Mouse (Mus musculus): ENCODE data around the gene Rbm44.

The Rbm44 gene

DNA sequence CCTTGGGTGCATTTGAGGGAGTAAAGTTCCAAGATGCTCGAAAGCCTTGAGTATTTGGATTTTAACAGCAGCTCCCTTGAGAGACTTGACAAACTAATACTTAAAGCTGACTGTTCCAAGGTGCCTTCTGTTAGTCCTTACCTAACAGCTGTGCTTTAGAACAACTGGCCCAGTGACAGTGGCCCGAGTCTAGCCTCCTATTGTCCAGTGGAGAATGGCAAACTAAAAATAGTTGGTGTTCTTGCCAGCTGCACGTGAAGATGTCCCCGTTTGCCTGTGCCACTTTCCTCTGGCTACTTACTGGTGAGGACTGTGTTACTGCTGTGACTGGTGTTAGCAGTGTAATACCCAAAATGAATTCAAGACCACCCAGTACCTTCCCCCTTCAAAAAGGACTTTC, 32.0 kb downstream of the Rbm44 start:
- DNase-seq (ENCODE audit: extremely low read depth, insufficient read length, low spot score), result no peak

DNA sequence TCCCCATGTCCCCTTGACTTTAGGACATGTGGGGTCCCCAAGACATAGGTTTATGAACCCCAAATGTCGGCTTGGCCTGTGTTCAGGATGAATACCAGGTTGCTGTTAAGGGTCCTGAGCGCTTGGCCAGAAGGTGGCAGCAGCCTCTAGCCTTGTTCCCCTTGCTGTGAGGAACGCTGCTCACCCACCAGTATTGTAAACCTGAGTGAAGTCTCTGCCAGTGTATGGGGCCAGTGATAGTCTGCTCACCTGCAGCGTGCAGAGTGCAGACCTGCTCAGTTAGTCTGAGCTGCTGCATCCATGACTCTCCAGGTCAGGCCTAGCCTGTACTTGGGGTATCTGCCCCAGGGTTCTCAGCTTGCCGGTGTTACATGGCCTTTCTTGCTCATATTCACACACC, 34.2 kb downstream of the Rbm44 start:
- DNase-seq (ENCODE audit: extremely low read depth, insufficient read length, low spot score), result peak; percentile 32

DNA sequence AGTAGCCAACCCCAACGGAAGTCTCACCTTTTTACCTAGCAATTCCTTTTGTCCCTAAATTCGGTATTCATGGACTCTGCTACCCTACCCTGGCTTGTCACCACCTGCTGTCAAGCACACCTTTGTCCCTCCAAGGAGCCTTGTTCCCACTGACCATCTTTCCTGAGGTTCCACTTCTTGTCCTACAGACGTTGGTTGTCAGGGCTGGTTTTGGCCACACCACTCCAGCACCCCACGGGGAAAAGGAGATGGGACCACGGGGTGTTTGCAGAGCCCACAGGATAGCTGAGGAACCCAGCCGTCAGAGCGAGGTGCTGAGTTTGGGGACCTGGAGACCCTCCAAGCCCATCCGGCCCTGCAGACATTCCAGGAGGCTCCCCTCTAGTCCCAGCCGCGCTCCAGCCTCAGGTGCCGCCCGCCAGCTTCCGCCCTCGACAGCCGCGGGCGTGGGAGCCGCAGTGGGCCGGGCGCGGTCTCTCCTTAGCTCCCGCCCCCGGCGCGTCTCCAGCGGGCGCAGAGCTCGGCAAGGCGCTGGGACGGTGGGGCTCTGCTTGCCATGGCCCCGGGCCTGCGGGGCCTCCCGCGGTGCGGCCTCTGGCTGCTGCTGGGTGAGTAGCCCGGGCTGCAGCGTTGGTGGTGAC, 34.8 kb downstream of the Rbm44 start, which contains the start of gene Ramp1:
Gene Ramp1 (plus strand): TSS at position 290 of the 641 bp plus-strand sequence.
- peak; percentile 14 for DNase-seq (ENCODE audit: extremely low read depth, insufficient read length, low spot score)

DNA sequence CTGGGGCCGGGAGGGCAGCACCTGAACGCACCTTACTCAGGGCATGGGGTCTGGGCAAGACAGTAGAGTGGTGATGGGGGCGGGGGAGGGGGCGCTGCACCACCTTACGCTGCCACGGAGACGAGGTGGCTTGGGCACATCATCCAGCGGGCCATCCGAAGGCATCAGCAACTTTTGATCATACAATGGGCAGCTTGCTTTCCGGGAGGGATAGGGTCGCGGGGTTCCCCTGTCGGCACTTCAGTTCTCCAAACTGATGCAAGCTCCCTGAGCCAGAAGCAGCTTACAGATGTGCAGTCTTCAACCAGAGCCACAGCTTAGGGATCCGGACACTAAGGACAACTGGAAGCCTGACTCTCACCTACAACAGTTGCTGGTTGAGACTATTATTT, 35.3 kb downstream of the Rbm44 start:
- DNase-seq (ENCODE audit: extremely low read depth, insufficient read length, low spot score), result no peak

DNA sequence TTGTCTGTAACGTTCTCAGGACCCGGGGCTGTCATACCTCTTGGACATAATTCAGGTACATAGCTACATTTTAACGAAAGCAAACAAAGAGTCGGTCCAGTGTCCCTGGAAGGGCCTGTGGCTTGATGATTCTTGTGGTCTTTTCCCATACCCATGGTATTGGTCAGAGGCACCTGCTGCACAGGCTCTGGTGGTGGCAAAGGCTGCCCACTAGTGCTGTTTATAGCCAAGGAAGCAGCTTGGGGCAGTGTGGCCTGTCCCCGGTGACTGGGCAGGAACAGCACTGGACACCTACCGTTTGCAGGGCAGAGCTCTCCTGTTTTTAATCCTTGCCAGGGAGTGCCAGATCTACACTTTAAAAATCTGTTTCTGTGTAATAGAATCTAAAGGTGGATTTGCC, 35.8 kb downstream of the Rbm44 start:
- no peak for DNase-seq (ENCODE audit: extremely low read depth, insufficient read length, low spot score)

DNA sequence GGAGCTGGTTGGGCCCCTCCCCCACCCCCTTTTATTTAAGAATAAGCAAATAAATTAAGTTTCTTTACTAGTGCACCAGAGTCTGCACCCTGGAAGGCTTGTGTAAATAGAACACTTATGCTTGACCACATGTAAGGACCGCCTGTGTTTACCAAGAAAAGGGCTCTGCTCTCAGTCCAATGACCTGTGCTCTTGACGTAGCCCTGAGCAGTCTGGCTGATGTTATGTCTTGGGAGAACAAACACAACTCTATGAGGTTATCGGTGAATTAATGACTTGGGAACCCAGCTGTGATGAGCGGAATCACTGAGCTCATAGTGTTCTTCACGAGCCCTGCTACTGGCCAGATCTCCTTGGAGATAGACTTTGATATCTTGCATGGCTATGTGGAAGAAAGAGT, 36.4 kb downstream of the Rbm44 start:
- DNase-seq (ENCODE audit: extremely low read depth, insufficient read length, low spot score), result no peak

DNA sequence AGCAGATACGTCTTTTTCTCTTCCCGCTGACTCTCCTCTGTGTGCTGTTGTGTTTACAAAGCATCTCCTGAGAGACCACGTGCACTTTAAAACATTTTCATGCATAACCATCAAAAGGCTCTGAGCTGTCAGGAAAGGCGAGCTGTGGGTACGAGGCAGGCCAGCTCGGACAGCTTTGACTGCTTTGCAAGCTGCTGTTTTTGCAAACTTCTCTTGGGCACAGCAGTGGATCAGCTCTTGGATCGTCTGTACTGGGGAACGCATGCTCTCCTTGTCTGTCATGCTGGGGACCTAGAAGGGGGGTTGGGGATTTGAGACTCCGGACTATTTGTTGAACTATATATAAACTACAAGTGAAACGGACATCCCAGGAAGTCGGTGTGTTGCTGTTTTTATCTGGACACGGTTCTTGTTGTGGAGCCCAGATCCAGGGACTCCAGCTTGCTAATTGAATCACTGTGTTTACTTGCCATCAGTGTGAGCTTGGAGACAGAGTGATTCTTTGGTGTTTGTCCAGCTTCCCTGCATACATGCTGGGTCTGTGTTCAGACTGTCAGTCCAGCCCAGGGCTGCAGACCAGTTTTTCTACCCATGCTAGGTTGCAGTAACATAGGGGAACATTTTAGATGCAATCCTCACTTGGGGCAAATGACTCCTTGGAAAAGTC, 37.0 kb downstream of the Rbm44 start:
- DNase-seq (ENCODE audit: extremely low read depth, insufficient read length, low spot score), result no peak

DNA sequence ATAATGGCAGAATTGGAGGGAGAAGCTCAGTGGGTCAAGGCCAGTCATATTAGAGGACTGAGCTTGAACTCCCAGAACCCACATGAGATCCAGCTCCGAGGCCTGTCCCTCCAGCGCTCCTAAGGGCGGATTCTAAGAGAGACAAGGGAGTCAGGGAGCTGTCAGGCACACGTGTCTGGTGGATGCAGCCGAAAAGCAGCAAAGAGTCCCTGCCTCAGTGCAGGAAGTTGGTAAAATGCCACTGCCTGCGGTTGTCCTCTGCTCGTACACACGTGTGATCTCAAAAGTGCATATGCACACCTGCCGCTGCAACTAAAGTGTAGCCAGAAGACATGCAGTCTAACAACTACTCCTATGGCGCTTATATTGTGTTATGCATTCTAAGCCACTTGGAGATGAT, 38.4 kb downstream of the Rbm44 start:
- no peak for DNase-seq (ENCODE audit: extremely low read depth, insufficient read length, low spot score)

DNA sequence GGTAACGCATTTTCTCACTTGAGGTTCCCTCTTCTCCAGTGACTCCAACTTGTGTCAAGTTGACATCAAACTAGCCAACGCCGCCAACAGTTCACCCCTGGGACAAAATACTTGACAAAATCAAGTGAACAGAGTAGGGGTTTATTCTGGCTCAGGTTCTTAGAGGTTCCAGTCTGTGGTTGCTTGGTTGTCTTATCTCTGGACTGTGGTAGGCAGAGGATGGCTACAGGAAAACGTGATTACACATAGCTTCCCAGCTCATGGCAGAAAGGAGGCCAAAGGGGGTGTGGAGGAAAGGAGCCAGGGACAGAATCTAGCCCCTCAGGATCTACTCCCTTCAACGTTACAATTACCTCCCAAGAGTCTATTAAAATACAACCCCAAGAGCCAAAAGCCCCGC, 41.8 kb downstream of the Rbm44 start:
- DNase-seq (ENCODE audit: extremely low read depth, insufficient read length, low spot score), result no peak

DNA sequence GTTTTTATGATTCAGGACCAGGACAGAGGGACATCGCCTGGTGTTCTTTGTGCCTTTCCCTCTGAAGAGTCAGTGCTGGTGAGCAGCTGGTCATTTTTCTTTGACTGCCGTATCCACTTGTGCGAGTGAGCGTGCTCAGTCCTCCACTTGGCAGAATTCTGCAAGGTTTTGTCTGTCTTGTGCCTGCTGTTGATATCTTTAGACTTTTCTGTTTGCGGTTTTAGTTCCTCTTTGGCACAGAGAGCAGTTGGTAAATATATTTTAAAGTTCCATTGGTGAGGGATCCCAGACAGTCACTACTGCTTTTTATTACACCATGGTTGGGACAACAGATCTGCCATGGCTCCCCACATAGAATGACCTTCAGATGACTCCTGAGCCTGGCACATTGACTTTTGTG, 42.4 kb downstream of the Rbm44 start:
- no peak for DNase-seq (ENCODE audit: extremely low read depth, insufficient read length, low spot score)

DNA sequence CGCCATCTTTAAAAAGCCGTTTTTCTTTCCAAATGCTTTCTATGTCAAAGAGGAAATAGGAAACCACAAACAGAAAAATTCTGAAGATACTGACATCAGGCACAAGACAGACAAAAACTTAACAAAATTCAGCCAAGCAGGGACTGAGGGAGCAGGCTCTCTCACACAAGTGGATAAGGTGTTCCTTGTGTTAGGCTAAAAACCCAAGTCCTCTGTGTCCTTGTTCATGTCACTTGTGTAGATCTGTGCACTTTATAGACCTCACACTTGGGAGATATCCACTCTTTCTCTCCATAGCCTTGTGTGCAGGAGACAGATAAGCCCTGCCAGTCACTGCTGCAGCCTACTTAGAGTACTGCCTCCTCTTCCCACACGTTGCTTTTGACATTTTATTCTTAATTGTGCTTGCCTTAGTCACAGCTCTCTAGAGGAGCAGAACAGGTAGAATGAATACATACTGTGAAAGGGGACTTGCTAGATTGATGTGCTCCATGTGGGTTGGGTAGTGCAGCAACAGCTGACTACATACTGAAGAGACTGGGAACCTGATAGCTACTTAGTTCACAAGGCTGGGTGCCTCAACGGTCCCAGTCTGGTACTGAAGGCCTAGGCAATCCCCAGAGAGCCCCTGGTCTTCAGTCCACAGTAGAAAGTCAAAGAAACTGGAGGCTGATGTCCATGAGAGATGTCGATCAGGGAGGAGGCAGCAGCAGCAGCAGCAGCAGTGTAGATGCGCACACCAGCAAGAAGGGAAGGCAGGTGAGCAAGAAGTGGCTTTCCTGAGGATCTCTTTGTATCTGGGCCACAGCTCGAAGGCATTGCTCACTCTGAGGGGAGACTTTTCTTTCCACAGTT, 43.1 kb downstream of the Rbm44 start:
- DNase-seq (ENCODE audit: extremely low read depth, insufficient read length, low spot score), result no peak

DNA sequence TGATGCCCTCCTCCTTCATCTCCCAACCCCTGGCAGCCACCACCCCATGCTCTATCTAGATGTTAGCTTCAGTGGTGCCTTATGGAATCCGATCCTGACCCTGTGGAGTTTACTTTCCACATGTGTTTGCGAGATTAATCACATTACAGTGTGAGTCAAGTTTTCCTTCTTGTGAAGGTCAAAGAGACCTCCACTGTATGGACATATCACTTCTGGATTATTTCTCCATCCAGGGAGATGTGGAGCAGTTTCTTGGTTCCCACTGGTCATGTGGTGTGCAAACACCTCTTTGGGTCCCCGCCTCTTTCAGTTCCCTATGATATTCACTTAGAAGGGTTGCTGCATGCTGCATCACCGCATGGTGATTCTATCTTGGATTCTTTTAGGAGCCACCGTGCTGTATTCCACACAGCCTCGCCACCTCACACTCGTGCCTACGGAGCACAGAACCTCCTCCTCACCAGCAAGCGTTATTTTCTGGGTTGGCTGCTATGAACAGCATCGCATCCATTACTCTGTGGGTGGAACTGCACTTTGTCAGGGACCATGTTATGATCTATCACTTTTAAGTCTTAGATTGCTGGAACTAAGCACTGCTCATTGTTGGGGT, 44.1 kb downstream of the Rbm44 start:
- no peak for DNase-seq (ENCODE audit: extremely low read depth, insufficient read length, low spot score)

DNA sequence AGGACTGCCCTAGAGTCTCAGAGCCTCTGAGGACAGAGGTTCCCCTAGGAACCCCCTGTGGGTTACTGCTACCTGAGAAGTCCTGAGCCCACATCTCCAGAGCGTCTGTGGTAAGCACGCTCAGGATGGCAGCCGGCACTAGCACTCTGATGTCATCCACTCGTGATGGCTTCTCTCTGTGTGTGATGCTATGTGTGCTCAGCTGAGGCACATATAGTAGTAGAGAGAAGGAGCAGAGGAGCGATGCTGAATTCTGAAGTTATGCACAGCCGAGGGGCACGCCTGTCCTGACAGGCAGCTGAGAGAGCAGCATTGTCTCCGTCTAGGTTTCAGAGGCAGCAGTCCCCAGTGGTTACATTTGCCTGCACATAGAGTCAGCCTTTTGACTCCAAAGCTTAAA, 47.3 kb downstream of the Rbm44 start:
- DNase-seq (ENCODE audit: extremely low read depth, insufficient read length, low spot score), result no peak

DNA sequence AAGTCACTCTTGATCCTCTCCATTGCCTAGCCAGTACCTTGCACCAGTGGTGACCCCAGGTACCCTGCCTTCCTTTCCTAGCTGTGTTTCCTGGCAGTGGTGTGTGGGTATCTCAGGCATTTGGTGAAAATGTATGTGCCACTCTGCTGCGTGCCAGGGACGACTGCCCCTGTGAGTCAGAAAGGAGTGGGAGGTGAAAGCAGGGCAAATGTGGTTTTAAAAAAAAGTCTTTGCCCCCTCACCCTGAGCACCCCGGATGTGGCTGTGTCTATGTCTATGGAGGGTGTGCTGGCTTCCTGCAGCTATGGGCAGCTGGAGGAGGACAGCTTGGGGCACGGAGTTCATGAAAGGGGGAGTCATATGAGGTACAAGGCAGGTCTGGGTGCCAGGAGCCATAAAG, 48.4 kb downstream of the Rbm44 start:
- DNase-seq (ENCODE audit: extremely low read depth, insufficient read length, low spot score), result peak; percentile 47

DNA sequence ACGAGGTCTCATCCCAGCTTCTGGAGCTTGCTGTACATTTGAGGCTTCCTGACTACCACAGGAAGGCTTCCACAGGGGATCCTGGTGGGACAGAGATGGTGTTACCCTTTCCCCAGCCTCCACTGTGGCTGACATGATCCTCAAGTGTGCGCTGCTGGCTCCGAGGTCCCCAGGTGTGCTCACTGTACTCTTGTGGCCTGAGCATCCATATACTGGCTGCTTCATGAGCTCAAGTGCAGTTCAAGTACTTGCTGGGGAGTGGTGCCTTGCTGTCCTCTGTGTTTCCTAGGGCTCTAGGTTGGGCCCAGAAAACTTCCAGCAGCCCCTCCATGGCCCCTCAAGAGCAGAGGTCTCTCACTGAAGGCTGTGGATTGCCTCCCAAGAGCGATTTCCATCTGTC, 48.8 kb downstream of the Rbm44 start:
- no peak for DNase-seq (ENCODE audit: extremely low read depth, insufficient read length, low spot score)

DNA sequence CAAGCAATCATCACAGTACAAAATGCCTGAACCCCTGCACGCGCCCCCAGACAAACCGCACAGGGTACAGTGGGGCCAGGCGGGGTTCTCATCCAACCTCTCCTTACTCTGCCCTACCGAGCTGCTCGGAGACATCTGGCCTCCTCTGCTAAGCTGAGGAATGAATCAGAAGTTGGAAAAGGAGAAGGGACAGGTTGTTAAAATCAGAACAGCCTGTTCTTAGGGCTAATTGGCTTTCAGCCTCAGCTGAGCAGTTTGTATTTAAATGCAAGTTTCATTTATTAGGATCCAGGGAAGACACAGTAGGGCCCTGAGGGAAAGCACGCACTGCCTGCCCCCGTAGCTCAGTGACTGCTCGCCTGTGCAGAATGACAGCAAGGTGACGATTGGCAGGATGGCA, 54.9 kb downstream of the Rbm44 start:
- no peak for DNase-seq (ENCODE audit: extremely low read depth, insufficient read length, low spot score)

DNA sequence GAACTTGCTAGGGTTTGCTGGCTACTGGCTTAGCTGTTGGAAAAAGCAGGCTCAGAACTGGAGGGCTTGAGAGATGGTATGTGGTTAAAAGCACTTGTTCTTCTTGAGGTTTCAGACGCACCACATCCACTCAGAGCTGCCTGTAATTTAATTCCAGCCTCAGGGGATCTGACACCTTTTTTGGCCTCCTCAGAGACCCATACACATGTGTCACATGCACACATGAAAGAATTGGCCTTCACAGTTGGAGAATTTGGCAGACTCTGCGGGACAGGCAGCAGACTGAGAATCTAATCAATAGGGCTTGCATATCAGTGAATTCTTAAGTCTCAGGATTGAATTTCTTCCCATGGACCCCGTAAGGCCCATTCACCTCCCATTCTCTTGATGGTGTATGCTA, 56.2 kb downstream of the Rbm44 start:
- no peak for DNase-seq (ENCODE audit: extremely low read depth, insufficient read length, low spot score)

DNA sequence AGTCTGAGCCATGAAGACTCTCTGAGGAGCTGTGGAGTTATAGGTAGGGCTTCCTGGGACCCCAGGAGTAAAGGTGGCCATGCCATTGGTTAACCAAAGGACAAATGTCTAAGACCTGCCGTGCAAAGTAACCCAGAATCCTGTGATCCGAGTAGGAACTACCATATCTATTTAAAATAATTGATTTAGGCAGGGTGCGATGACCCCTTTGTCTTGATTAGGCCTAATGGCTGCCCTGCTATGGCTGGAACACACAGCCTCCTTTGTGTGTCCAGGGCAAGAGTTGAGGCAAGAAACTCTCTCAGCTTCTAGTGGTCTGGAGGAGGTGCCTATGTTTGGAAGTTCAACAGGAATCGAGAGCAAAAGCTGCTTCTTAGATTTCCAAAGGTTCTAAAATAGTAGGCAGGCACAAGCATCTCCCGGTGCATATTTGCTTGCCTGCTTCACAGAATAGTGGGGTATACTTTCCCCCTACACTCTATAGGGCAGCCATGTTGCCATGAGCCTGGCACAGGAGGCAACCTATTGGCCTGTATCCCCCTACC, 59.4 kb downstream of the Rbm44 start:
- no peak for DNase-seq (ENCODE audit: extremely low read depth, insufficient read length, low spot score)

DNA sequence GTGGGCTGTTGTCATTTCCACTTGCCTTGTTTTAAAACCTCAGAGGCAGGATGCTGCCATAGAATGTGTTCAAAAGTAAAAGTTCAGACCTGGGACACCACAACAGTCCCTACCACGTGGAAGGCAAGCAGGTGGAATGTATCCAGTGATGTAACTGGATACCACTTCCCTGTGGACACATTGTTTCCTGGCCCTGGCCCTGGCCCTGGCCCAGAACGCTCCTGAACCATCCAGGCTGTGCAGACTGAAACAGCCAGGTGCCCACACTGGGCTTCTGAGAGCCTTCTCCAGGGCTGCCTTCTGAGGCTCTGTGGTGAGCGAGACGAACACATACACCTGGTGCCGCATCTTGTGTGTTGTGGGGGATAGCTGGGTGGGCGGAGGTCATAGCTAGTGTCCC, 60.8 kb downstream of the Rbm44 start:
- DNase-seq (ENCODE audit: extremely low read depth, insufficient read length, low spot score), result no peak

DNA sequence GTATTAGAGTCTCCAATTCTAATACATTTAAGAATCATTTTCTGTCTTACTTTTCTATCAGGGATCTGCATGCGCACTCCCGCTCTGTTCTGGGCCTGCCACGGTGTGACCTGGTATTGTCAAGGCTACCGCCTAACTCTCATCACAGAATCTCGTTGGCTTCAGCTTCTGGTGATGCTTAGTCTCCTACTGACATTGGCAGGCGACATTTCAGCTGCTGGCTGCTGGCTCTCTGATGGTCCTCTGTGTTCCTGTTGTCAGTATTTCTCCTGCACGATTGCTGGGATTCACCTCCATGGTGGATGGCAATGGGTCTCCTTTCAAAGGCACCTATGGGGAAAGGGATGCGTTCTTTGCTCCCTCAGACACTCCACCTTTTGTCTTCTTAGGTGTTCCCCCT, 61.4 kb downstream of the Rbm44 start:
- DNase-seq (ENCODE audit: extremely low read depth, insufficient read length, low spot score), result no peak

DNA sequence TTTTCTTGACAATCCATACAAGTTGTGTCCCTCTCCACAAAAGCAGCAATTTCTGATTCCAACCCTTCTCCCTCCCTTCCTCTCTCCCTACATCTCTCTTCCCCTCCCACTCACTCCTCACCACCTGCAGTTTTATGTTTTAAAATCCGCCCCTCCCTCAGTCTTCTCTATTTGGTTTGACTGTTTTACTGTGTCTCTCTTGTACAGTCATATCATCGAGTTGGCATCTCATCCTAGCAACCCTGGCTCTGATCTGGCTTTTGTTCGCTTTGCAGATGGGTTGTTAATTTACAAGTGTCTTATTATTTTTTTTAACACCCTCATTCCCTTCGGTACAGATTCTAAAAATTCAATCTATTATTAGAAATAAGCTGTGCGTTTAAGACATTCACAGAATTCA, 62.0 kb downstream of the Rbm44 start:
- no peak for DNase-seq (ENCODE audit: extremely low read depth, insufficient read length, low spot score)

Measured in 3134 (cell line).